Mouse (Mus musculus) T-helper 17 cell (primary cell): ENCODE measurements around the gene Erf.

Experiments
- in situ Hi-C, 2 experiments: fragments of 300-600 bp; cut with MboI, MseI; formaldehyde crosslinking; loops; 1 replicate in 1 of 2; 2 replicates in 1 of 2; pipeline ENCODE4 v1.15.1; 2025; ENCODE audit warnings: high pct_unique_total_duplicates in 2 of 2

Gene Erf

DNA sequence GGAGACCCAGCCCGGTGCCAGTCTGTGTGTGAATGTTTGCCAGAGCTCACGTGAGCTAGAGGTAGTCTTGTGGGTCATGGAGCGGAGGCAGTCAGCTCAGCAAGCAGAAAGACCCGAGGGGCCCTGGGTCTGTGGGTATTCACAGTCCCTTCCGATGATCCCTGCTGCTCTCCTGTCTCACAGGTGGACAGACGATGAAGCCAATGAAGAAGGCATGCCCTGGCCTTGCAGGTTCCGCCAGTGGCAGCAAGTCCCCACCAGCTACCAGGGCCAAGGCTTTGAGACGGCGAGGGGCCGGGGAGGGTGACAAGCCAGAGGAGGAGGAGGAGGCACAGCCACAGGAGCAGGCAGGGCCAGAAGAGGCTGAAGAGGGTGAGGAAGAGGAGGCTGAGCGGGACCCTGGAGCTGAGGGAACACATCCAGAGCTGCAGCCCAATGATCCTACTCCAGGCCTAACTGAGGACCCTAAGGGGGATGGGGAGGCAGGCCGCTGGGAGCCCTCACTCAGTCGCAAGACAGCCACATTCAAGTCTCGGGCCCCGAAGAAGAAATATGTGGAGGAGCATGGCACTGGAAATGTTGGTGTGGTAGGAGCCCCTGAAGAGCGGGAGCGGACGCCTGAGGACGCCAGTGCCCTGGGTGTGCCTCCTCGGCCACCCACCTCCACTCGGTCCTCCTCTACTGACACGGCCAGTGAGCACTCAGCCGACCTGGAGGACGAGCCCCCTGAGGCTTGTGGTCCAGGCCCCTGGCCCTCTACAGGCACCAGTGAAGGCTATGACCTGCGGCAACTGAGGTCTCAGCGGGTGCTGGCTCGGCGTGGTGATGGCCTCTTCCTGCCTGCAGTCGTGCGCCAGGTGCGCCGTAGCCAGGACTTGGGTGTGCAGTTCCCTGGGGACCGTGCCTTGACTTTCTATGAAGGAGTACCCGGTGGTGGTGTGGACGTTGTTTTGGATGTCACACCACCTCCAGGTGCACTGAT, 20.4 kb upstream of the Erf start:
- in situ Hi-C loops: loop anchor here (5.0 to 25.0 kb wide), 3 partner anchors 46 to 1966 kb away; partner anchors contain the start of genes Coq8b (in 1 of the 2), Dedd2 (in 1 of the 2), Itpkc (in 1 of the 2) and Zfp526 (in 1 of the 2)

- in situ Hi-C loops: loop anchor here (5.0 to 25.0 kb wide), 3 partner anchors 45 to 1968 kb away; partner anchors contain the start of genes Coq8b (in 1 of the 2), Dedd2 (in 1 of the 2), Itpkc (in 1 of the 2) and Zfp526 (in 1 of the 2)
Measured at GRCm38 (mm10) chr7:25269545-25270271, 19.1 kb upstream of the Erf start.

DNA sequence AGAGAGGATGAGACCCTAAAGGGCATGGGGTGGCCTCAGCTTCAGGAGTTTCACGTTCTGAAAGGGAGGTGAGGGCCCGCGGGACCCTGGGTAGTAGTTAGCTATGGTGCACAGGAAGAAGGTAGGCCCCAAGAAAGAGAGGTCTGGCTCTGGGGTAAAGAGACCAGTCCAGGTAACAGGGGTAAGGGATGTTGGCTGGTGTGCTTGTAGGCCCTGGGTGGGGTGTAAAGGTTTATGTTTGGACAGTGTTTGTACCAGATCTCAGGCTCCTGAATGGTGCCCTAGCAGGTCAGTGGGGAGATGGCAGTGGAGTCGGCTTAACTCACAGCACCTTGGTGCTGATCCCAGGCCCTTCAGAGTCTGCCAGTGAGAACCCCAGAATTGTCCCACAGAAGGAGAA, 18.5 kb upstream of the Erf start:
- in situ Hi-C loops: loop anchor here in 1 of 2 experiments (25.0 kb wide), 1 partner anchor 1968 kb away; the partner anchor contains the start of genes Coq8b and Itpkc

GRCm38 (mm10) chr7:25268588-25268987, 18.0 kb upstream of the Erf start:
- in situ Hi-C loops: loop anchor here in 1 of 2 experiments (25.0 kb wide), 1 partner anchor 1969 kb away; the partner anchor contains the start of genes Coq8b and Itpkc

DNA sequence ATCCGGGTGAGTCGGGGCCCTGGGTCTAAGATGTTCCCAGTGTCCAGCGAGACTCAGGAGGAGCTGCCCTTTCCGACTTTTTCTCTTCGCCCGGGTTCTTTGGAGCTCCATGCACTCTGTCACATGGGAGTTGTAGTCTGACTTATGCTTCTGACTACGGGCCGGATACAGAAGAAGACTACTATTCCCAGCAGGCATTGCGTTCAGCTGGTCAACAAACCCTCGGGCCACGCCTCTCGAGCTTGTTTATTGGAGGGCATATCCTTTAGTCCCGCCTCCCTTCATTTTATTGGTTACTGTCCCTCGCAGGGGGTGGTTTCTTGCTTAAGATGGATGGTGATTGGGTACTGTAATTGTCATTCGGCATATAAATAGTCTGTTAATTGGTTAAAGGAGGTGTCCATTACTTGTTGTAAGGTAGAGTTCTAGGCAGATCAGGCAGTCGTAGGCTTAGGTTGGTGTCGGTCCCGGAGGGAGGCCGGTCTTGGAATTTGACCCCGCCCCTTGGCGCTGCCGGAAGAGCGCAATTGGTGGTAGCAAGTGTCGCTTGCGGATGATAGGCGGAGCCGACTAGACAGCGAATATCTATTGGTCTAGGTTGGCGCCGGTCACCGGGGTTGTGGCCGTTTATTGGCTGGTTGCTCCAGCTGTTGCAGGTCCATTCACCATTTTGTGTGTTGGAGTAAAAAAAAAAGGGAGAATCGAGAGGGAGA, 17.3 kb upstream of the Erf start:
- in situ Hi-C loops: loop anchor here in 1 of 2 experiments (25.0 kb wide), 1 partner anchor 1969 kb away; the partner anchor contains the start of genes Coq8b and Itpkc

- in situ Hi-C loops: loop anchor here in 1 of 2 experiments (25.0 kb wide), 1 partner anchor 1970 kb away; the partner anchor contains the start of genes Coq8b and Itpkc
Measured at GRCm38 (mm10) chr7:25267301-25267750, 16.8 kb upstream of the Erf start, which contains the start of gene Cic. Cic (plus strand) TSS chr7:25267704.

DNA sequence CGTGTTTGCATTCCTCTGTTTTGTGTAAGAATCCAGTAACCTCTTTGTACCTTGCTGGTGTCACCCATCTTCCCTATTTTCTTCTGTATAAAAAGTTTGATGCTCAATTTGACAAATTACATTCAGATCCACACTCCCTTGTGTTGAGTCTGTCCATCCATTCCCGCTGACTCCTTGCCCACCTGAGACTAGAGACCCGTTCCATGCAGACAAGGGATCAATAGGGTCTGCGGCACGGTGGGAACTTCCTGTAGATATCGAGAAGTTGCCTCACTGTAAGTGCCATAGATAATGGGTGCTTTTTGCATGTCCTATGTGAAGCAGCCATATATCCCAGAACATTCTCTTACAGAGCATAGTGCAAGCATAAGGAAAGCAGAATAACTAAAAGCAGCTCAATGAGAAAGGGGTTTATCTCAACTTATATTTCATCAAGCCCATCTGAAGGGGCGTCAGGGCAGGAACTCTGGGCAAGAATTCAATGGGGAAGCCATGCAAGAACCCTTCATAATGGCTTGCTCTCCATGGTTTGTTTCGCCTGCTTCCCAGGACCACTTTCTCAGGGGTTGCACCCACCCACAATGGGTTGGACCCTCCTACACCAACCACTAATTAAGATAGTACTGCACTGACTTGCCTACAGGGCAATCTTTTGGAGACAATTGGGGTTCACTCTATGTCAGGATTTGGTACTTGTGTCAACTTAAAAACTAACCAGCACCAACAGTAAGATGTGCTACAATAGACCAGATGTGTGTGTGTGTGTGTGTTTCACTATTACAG, 15.8 kb upstream of the Erf start:
- in situ Hi-C loops: loop anchor here in 1 of 2 experiments (25.0 kb wide), 1 partner anchor 1971 kb away; the partner anchor contains the start of genes Coq8b and Itpkc

- in situ Hi-C loops: loop anchor here in 1 of 2 experiments (25.0 kb wide), 1 partner anchor 1972 kb away; the partner anchor contains the start of genes Coq8b and Itpkc
Measured at GRCm38 (mm10) chr7:25265743-25266142, 15.2 kb upstream of the Erf start.

DNA sequence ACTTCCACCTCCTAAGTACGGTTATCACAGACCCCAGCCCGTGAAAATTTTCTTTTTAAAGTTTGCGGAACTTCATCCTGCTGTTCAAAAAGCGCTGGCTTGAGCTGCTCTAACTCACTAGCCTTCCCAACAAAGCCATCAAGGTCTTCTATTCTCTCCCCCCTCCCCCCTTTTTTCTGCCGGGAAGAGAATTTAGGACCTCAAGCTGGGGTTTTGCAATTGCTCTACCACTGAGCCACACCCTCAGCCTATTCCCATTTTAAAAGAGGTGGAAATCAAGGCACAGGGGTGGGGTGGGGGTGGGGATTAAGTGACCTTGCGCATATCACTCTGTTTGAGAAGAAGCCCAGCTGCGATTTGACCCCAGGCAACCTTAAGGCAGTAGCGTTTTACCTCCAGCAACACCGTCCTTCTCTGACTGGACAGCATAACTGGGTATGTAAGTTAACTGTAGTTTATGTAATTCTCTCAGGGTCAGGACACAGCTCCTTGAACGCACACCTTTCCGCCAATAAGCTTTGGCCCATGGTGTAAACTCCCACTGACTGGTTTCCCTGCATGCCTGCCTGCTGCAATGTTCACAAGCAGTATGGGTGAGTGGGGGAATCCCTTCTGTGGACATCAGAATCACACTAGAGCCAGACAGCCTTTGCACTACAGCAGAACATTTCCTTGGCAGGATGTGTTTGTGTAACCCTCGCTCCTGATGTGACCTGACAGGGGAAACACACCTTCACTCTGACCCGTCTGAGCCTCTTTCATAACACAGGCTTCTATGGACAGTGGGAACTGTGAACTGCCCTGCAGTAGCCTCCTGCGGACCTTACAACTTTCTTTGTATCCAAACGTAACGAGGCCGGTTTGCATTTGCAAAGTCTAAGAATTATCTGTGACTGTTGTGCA, 13.7 kb upstream of the Erf start:
- in situ Hi-C loops: loop anchor here in 1 of 2 experiments (25.0 kb wide), 1 partner anchor 1973 kb away; the partner anchor contains the start of genes Coq8b and Itpkc

GRCm38 (mm10) chr7:25261896-25262295, 11.3 kb upstream of the Erf start:
- in situ Hi-C loops: loop anchor here in 1 of 2 experiments (25.0 kb wide), 1 partner anchor 1975 kb away; the partner anchor contains the start of genes Coq8b and Itpkc

GRCm38 (mm10) chr7:25251822-25252221, 1.3 kb upstream of the Erf start:
- in situ Hi-C loops: loop anchor here in 1 of 2 experiments (25.0 kb wide), 1 partner anchor 1985 kb away; the partner anchor contains the start of genes Coq8b and Itpkc

DNA sequence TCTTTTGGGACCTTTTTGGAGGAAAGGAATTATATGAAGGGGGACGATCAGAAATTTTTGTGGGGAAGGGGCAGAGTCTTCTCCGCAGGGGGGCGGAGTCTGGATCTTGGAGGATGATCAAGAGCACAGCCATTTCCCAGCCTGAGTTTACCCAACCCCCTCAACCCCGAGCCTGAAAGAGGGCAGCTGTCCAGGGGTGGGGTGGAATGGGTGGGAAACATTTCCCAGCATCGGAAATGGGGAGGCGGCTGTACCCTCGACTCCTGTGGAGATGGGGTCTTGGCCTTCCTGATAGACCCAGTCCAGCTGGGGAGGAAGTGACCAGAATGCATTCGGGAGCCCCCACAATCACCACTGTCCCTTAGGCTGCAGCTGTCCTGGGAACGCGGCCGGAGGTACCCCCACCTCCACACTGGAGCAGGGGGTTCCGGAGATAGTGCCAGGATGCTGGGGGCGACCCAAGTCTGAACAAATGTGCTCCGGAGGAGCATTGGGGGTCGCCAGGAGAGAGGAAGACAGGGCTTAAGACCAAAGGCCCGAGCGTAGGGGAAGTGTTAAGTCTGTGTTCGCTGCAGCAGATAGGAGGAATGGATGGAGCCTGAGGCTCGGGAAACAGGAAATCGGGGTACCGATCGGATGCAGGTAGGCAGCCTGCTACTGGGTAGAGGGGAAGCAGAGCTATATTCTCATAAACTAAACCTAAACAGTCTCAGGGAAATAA, 670 bp upstream of the Erf start:
- in situ Hi-C loops: loop anchor here in 1 of 2 experiments (25.0 kb wide), 1 partner anchor 1986 kb away; the partner anchor contains the start of genes Coq8b and Itpkc

GRCm38 (mm10) chr7:25249314-25250140, 1.0 kb downstream of the Erf start:
- in situ Hi-C loops: loop anchor here in 1 of 2 experiments (25.0 kb wide), 1 partner anchor 1988 kb away; the partner anchor contains the start of genes Coq8b and Itpkc

DNA sequence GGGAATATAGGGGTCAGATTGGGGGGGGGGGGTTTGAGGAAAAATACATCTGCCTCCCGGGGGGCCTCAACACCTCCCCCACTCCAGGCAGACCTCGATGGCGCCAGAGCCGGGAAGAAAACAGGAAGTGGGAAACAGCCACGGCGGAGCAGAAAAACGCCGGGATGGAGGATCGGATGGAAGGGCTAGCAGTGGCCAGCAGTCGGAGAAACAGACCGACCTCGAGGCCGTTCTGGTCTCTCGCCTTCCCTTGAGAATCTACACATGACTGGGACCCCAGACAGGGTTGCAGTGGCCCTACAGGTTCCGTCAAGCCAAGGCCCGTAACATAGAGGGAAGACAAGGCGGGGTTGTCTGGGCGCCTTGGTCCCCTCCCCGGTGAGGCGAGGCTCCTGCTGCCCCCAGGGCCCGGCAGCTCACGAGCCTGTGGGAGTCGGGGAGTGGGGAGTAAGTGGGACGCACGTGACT, 1.7 kb downstream of the Erf start:
- in situ Hi-C loops: no loop called here

- in situ Hi-C loops: no loop called here
Measured at GRCm38 (mm10) chr7:25248018-25248647, 2.4 kb downstream of the Erf start.

GRCm38 (mm10) chr7:25247498-25247897, 3.1 kb downstream of the Erf start:
- in situ Hi-C loops: no loop called here
